Mouse (Mus musculus) adrenal gland, postnatal 10 days (tissue): ENCODE data around the gene Rpl22. TPM values are rescaled to one million over a fixed set of nuclear protein-coding genes. Genes with fewer than 3 reads are reported as not detected.

Source experiments
- DNase-seq: peaks from one replicate; pipeline ENCODE4 v3.0.0; 2021; ENCODE audit warnings: mixed read lengths
- total RNA-seq, 2 experiments: library from RNA; stranded (reverse); gene quantifications; 2 replicates each; pipeline ENCODE4 v1.2.3; 2021

Gene Rpl22
- total RNA-seq, 2 experiments from 2014 or later: 484 to 487 TPM

- peak; percentile 29 for DNase-seq
These were observed 13.1 kb downstream of the Rpl22 start, which contains the start of gene Chd5 for GRCm38 (mm10) chr4:152338419-152339292. Chd5 (plus strand) TSS chr4:152338651.

GRCm38 (mm10) chr4:152339293-152339790 is 13.8 kb downstream of the Rpl22 start:
- DNase-seq: no peak

GRCm38 (mm10) chr4:152340584-152341284 is 15.2 kb downstream of the Rpl22 start:
- DNase-seq: peak; percentile 47

- DNase-seq: peak; percentile 48
These were observed 17.8 kb downstream of the Rpl22 start for GRCm38 (mm10) chr4:152343296-152343695.

- no peak for DNase-seq
These were observed 19.1 kb downstream of the Rpl22 start for GRCm38 (mm10) chr4:152344651-152345050.

GRCm38 (mm10) chr4:152345120-152345889 is 19.8 kb downstream of the Rpl22 start:
- peak; percentile 73 for DNase-seq

DNA sequence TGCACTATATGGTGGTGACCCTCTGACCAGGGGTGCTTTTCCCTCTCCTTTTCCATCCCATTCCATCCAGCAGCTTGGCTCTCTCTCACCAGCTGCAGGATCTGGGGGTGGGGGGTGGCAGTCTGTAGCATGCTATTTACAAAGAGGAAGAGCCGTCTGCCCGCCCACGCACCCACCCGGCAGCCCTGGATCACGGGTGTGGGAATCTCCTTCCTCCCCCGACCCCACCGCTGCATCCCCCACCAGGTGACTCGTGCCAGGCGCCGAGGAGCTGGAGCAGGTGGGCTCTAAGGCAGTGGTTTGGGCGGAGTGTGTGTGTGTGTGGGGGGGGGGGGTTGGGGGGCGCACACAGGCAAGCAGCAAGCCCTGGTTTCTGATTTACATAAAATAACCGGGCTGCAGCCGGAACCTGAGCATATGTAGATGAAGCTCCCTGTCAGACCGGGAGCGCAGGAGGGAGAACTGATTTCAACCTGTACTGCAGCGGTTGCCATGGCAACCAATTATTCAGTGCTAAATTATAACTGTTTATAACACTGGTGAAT is 24.4 kb downstream of the Rpl22 start:
- DNase-seq: no peak

GRCm38 (mm10) chr4:152350722-152351421 is 25.3 kb downstream of the Rpl22 start:
- DNase-seq: no peak

DNA sequence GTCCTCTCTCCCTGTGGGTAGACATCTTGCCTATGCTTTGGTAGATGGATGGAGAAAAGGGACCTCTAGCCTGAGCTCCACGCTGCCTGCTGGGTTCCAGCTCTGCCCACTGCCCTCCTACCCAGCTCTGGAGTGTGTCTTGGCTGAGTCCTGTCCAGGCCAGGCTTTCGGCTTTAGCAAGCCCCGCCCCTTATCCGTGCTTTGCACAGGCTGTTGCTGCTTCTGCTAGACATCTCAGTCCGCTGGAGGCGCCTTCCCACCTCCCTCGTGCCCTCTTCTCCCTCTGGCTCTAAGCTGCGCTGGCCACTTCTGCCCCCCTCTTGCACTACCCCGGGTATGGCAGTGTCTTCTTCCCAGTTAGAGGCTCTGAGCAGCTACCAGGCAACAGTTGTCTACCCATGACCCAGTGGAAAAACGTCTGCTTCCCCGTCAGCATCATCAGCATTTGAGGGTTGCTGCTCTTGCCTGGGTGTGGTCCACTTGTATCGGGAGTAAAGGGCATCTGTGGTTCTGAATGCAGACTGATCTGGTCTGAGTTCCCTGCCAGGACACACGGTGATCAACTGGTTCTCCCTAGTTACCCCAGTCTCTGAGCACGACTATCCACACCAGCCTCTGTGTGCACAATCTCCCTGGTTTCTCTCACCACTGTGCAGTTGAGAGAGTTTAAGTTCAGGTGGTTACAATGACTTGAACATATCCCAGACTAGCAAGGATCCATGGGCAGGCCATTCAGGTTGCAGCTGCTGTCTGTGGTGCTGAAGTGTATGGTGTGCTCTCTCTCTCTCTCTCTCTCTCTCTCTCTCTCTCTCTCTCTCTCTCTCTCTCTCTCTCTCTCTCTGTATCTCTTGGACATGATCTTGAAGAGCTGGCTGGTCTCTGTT is 26.1 kb downstream of the Rpl22 start:
- DNase-seq: no peak

DNA sequence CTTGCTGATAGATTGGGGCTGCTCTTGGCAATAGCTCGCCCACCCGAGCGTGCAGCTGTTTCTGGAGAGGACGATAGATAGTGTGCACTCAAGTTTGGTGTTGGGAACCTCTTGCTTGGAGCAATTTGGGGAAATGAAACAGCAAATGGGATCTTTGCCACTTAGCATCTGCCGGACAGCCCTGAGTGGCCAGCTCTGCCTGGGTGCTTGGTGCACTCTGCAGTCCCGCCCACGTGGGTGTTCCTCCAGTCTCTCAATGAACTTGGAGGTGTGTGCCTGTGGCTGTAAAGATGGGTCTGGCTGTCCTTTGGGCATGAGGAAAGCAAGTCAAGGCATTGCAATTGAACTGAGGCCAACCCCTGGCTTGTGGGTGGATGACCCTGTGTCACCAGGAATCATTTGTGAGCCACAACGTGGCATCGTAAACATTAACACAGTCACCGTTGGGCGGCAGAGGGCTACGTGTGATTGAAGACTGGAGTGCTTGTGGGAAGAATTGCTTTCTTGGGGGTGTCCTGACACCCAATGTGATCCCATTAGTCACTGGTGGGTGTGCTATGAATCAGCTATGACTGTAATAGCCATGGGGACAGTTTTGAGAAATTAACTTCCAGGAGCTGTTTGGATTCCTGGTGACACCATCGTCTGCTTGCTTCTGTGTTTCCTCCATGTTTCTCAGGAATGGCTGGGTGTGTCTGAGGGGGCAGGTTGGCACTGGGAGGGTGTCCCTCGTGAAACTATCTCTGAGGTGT is 28.5 kb downstream of the Rpl22 start:
- no peak for DNase-seq

DNA sequence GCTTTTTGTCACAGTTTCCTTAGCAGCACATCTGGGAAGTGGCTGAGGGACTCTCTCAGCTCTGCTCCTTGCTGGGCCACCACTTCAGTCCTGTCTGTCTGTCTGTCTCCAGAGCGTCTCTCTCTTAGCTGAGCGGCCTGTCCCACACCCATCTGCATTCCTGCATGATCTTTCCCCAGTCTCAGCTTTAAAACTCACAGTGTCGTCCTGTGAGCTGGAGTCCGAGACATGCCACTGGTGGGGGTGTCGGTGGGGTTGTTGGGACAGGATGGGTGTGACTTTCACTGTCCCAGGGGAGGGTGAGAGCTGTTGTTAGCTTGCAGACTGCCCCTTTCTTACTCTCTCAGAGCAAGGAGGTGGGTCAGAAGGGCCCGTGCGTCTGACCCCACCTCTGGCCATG is 30.1 kb downstream of the Rpl22 start:
- DNase-seq: no peak

GRCm38 (mm10) chr4:152359700-152360099 is 34.2 kb downstream of the Rpl22 start:
- DNase-seq: no peak

- DNase-seq: no peak
These were observed 35.3 kb downstream of the Rpl22 start for GRCm38 (mm10) chr4:152360855-152361254.

GRCm38 (mm10) chr4:152362180-152362579 is 36.6 kb downstream of the Rpl22 start:
- DNase-seq: no peak

DNA sequence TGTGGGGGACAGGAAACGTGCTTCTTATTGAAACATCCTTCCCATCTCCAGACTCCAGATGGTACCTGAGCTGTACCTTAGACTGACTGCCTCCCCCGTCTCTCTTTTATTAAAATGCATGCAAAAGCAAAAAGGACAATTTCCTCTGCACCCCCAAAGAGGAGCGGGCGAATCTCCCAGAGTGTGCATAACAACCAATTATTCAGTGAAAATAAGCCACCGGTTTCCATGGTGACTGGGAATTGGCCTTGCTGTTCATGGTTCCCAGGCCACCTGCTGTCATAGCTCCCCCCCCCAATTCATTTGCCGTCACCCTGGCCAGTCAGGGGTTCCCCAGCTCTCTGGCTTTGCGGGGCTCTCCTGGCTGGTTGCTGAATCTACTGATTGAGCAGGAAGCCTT is 39.7 kb downstream of the Rpl22 start:
- DNase-seq: no peak

DNA sequence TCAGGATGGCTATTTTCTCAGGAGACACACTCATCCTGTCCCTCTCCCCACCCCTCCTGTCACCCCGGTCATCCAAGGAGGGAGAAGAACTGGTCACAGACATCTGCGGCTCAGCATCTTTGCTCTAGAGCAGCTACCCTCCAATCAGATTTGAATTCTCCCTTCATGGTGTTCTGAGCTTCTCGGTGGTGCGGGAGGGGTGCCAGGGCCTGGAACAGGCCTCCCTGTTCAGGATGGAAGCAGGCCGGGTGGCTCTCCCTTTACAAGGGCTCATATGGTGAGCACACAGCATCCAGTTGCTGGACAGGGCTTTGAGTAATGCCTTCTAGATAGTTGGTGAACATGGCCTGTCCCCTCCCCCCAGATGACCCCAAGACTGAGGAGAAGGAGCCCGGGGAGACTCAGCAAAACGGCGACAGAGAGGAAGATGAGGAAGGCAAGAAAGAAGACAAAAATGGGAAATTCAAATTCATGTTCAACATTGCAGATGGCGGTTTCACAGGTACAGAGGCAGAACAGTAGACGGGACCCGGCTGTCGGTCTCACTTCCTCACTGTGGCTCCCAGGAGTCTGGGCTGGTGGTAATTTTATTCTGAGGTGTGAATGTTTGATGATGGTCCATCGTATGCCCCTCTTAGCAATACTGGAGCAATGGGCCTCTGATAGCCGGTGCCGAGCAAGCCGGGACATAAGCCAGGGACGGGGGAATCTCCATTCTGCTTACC is 57.1 kb downstream of the Rpl22 start:
- DNase-seq: no peak
